Mouse (Mus musculus) spleen, adult 2 months (tissue): Measurements from ENCODE around the gene Rgs12.

Source experiments
- CTCF ChIP-seq: fragments of 200-500 bp; IDR thresholded peaks from 2 replicates; pipeline ENCODE4 v1.5.1; 2011; ENCODE audit warnings: mild to moderate bottlenecking, inconsistent platforms; ENCODE audit not compliant: insufficient read depth, insufficient read length, insufficient replicate concordance; ENCODE audit errors: extremely low read depth
- POLR2A ChIP-seq: fragments of 200-500 bp; IDR thresholded peaks from 2 replicates; pipeline ENCODE4 v1.6.1; 2011; ENCODE audit warnings: low read depth, low read length, inconsistent platforms

DNA sequence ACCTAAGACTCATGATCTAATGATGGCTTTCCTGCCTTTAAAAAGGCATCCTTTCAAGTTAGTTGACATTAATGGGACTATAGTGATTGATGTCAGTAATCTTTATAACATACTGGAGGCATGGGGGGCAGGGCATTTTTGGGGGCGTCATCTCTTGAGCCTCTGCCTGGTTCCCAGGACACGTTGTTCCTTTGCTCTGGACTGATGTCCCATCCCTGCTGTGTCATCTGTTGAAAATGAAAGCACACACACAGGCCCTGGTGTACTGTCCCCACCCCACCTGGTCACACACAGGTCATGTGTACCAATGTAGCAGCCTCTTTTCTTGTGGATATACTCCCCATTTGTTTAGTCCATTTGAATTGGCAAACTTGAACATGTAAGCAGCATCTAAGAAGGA, 57.4 kb downstream of the Rgs12 start:
- TF ChIP-seq CTCF (no peak), POLR2A (no peak)
